Mouse (Mus musculus) midbrain, embryonic 14.5 days (tissue): ENCODE results near the gene Banp. TPM values are rescaled to one million over a fixed set of nuclear protein-coding genes. Genes with fewer than 3 reads are reported as not detected.

Experiments used
- ATAC-seq: fragments of 200-750 bp; cut with Nextera tagmentation; 2 replicates; pipeline ENCODE4 v1.8.0; 2017; ENCODE audit warnings: moderate number of reproducible peaks, moderate library complexity; ENCODE audit not compliant: low FRiP score, low TSS enrichment
- DNase-seq: peaks from one replicate; pipeline ENCODE4 v3.0.0-alpha.2; 2015
- H3K27ac ChIP-seq: fragments of 300-500 bp; sonication (generic); replicated peaks from 2 replicates; pipeline ENCODE4 v1.5.1; 2014; ENCODE audit warnings: mild to moderate bottlenecking, low read depth, low read length, moderate library complexity
- H3K27me3 ChIP-seq: fragments of 300-500 bp; sonication (generic); 2 replicates; pipeline ENCODE4 v1.6.1; 2014; ENCODE audit warnings: low read length, control low read depth, mixed read lengths; ENCODE audit not compliant: control insufficient read depth, insufficient read depth
- H3K36me3 ChIP-seq: fragments of 300-500 bp; sonication (generic); 2 replicates; pipeline ENCODE4 v1.6.1; 2014; ENCODE audit warnings: low read length, control low read depth; ENCODE audit not compliant: control insufficient read depth, insufficient read depth
- H3K4me1 ChIP-seq: fragments of 300-500 bp; sonication (generic); 2 replicates; pipeline ENCODE4 v1.6.1; 2014; ENCODE audit warnings: mild to moderate bottlenecking, antibody characterized with exemption, low read length, control low read depth; ENCODE audit not compliant: control insufficient read depth, insufficient read depth
- H3K4me2 ChIP-seq: fragments of 300-500 bp; sonication (generic); 2 replicates; pipeline ENCODE4 v1.6.1; 2014; ENCODE audit warnings: mild to moderate bottlenecking, low read length, moderate library complexity
- H3K4me3 ChIP-seq: fragments of 300-500 bp; sonication (generic); replicated peaks from 2 replicates; pipeline ENCODE4 v1.5.1; 2014; ENCODE audit warnings: low read depth, low read length
- H3K9ac ChIP-seq: fragments of 300-500 bp; sonication (generic); replicated peaks from 2 replicates; pipeline ENCODE4 v1.6.1; 2014; ENCODE audit warnings: mild to moderate bottlenecking, low read length, moderate library complexity
- H3K9me3 ChIP-seq: fragments of 300-500 bp; sonication (generic); 2 replicates; pipeline ENCODE4 v1.6.1; 2016; ENCODE audit warnings: low read length, control low read depth, mixed read lengths; ENCODE audit not compliant: control insufficient read depth
- WGBS: fragments of 180-500 bp; shearing (Covaris S2); extraction: QIAGEN DNeasy Blood & Tissue Kit; methylation state at CpG from one replicate; pipeline ENCODE4 v1.1.7; 2014; 5-methylcytosine and 5-hydroxymethylcytosine counted together
- polyA plus RNA-seq: library from polyadenylated mRNA; unstranded; fragments of >200 nt; fragmentation: Nextera tagmentation; extraction: Ambion mirVana; gene quantifications from 2 replicates; pipeline ENCODE4 v1.2.1, GENCODE M21; 2014

Gene Banp
- 47.7 and 48.7 TPM in 2 replicates for polyA plus RNA-seq

- DNase-seq, result no peak
- 63% methylated on average over 6 of the region's 6 CpGs for WGBS
- Histone ChIP-seq H3K27ac (peak within 1 kb of the TSS; percentile 97), H3K4me1 (peaks cover 33% of the 10 kb centered on the region), H3K4me3 (peak within 1 kb of the TSS; percentile 82), H3K9me3 (no peaks in the 10 kb centered on the region), H3K36me3 (peaks cover 15% of the 10 kb centered on the region), H3K27me3 (no peaks in the 10 kb centered on the region), H3K4me2 (peak within 1 kb of the TSS; percentile 93), H3K9ac (peak within 1 kb of the TSS; percentile 95)
- ATAC-seq, result no peak
Measured at GRCm38 (mm10) chr8:121949222-121949800, at the start of gene Banp. Gene Banp, plus strand, starts transcription at chr8:121949750.

GRCm38 (mm10) chr8:121901498-121902236 lies 47.9 kb upstream of the Banp start:
- 61% methylated on average over 8 of the region's 8 CpGs for WGBS
- Histone ChIP-seq H3K27me3 (0 out of 2 replicates have a peak, but pooled peaks cover 4% of the 10 kb centered on the region), H3K9me3 (no peaks in the 10 kb centered on the region), H3K4me1 (peaks cover 42% of the 10 kb centered on the region), H3K9ac (no peak overlapping the region; the same call in 1 of the 2 replicates), H3K4me2 (no peak overlapping the region), H3K36me3 (no peaks in the 10 kb centered on the region), H3K4me3 (no peak overlapping the region), H3K27ac (no peak overlapping the region)
- DNase-seq (no peak), ATAC-seq (no peak)

- Histone ChIP-seq H3K4me1 (peaks cover 25% of the 10 kb centered on the region), H3K9ac (no peak overlapping the region), H3K4me3 (no peak overlapping the region)
Measured at GRCm38 (mm10) chr8:121903977-121904376, 45.6 kb upstream of the Banp start.

GRCm38 (mm10) chr8:121904999-121905398 lies 44.6 kb upstream of the Banp start:
- Histone ChIP-seq H3K27ac (no peak overlapping the region), H3K4me1 (peaks cover 19% of the 10 kb centered on the region), H3K27me3 (0 out of 2 replicates have a peak, but pooled peaks cover 4% of the 10 kb centered on the region), H3K4me3 (peak overlapping the region; percentile 63; the same call in 1 of the 2 replicates), H3K36me3 (no peaks in the 10 kb centered on the region), H3K9me3 (no peaks in the 10 kb centered on the region), H3K9ac (no peak overlapping the region; the same call in 1 of the 2 replicates), H3K4me2 (no peak overlapping the region)
- ATAC-seq (no peak), DNase-seq (no peak)
- WGBS, result 89% methylated on average over 9 of the region's 9 CpGs

More at GRCm38 (mm10) chr8:121903977-121904376, 45.6 kb upstream of the Banp start:
- H3K9me3 ChIP-seq, result no peaks in the 10 kb centered on the region
- H3K36me3 ChIP-seq, result no peaks in the 10 kb centered on the region
- DNase-seq, result no peak
- ATAC-seq, result no peak
- H3K27me3 ChIP-seq, result 0 out of 2 replicates have a peak, but pooled peaks cover 4% of the 10 kb centered on the region
- no peak overlapping the region for H3K27ac ChIP-seq
- WGBS, result 69% methylated on average over 6 of the region's 6 CpGs
- no peak overlapping the region for H3K4me2 ChIP-seq

GRCm38 (mm10) chr8:121905420-121905819 lies 44.1 kb upstream of the Banp start:
- H3K4me1 ChIP-seq, result peaks cover 19% of the 10 kb centered on the region

GRCm38 (mm10) chr8:121905864-121906263 lies 43.7 kb upstream of the Banp start:
- no peaks in the 10 kb centered on the region for H3K36me3 ChIP-seq
- H3K9ac ChIP-seq, result peak overlapping the region; percentile 69; the same call in 1 of the 2 replicates
- WGBS, result 31% methylated on average over 5 of the region's 5 CpGs
- no peak for DNase-seq
- H3K9me3 ChIP-seq, result no peaks in the 10 kb centered on the region
- ATAC-seq, result no peak
- H3K4me1 ChIP-seq, result peaks cover 19% of the 10 kb centered on the region
- H3K27me3 ChIP-seq, result 0 out of 2 replicates have a peak, but pooled peaks cover 4% of the 10 kb centered on the region
- peak overlapping the region; percentile 99 for H3K4me2 ChIP-seq
- H3K27ac ChIP-seq, result no peak overlapping the region
- H3K4me3 ChIP-seq, result peak overlapping the region; percentile 63

More at GRCm38 (mm10) chr8:121905420-121905819, 44.1 kb upstream of the Banp start:
- Histone ChIP-seq H3K27ac (no peak overlapping the region), H3K9me3 (no peaks in the 10 kb centered on the region), H3K36me3 (no peaks in the 10 kb centered on the region), H3K9ac (no peak overlapping the region; the same call in 1 of the 2 replicates), H3K4me3 (peak overlapping the region; percentile 63), H3K4me2 (peak overlapping the region; percentile 99), H3K27me3 (0 out of 2 replicates have a peak, but pooled peaks cover 4% of the 10 kb centered on the region)
- 54% methylated on average over 1 of the region's 1 CpGs for WGBS
- ATAC-seq (no peak), DNase-seq (no peak)

- DNase-seq (peak; percentile 62), ATAC-seq (peak; percentile 60)
- peak overlapping the region; percentile 56 for H3K27ac ChIP-seq
- peaks cover 19% of the 10 kb centered on the region for H3K4me1 ChIP-seq
- H3K4me2 ChIP-seq, result peak overlapping the region; percentile 99
- H3K9ac ChIP-seq, result peak overlapping the region; percentile 69
- H3K4me3 ChIP-seq, result peak overlapping the region; percentile 63
- H3K9me3 ChIP-seq, result no peaks in the 10 kb centered on the region
- 0 out of 2 replicates have a peak, but pooled peaks cover 4% of the 10 kb centered on the region for H3K27me3 ChIP-seq
- H3K36me3 ChIP-seq, result no peaks in the 10 kb centered on the region
- under 1% methylated on average over 70 of the region's 72 CpGs for WGBS
Measured at GRCm38 (mm10) chr8:121906542-121907512, 42.7 kb upstream of the Banp start.
